Mouse (Mus musculus) left cerebral cortex, adult 18-20 months (tissue): ENCODE results near the gene Khk. TPM values are rescaled to one million over a fixed set of nuclear protein-coding genes. Genes with fewer than 3 reads are reported as not detected.

Experiments used
- DNase-seq, 2 experiments: peaks; one replicate each; pipeline ENCODE4 v3.0.0; 2021 to 2022; ENCODE audit warnings: low spot score in 2 of 2, mixed read lengths in 1 of 2
- total RNA-seq, 2 experiments: library from RNA; stranded (reverse); gene quantifications; 2 replicates each; pipeline ENCODE4 v1.2.3; 2021

Gene Khk
- total RNA-seq, 2 experiments from 2014 or later: 15.8 to 19.3 TPM

GRCm38 (mm10) chr5:30933705-30934104, 12.5 kb downstream of the Khk start:
- DNase-seq: no peak

GRCm38 (mm10) chr5:30934725-30935461, 13.7 kb downstream of the Khk start:
- DNase-seq: no peak

GRCm38 (mm10) chr5:30943004-30943403, 21.8 kb downstream of the Khk start:
- no peak for DNase-seq

- DNase-seq: no peak
Observed at GRCm38 (mm10) chr5:30944344-30944743, 23.1 kb downstream of the Khk start.

- peak; percentile 75 to 80 for DNase-seq
Observed at GRCm38 (mm10) chr5:30944956-30945781, 23.9 kb downstream of the Khk start, which contains the start of gene Cgref1. Gene Cgref1, minus strand, starts transcription at chr5:30945591.

- DNase-seq: no peak
Observed at GRCm38 (mm10) chr5:30948620-30949019, 27.4 kb downstream of the Khk start.

GRCm38 (mm10) chr5:30949654-30950326, 28.6 kb downstream of the Khk start:
- DNase-seq: peak; percentile 89 to 94

GRCm38 (mm10) chr5:30950451-30950850, 29.2 kb downstream of the Khk start:
- DNase-seq: no peak

GRCm38 (mm10) chr5:30950922-30951321, 29.7 kb downstream of the Khk start:
- no peak for DNase-seq

- no peak for DNase-seq
Observed at GRCm38 (mm10) chr5:30951706-30952105, 30.5 kb downstream of the Khk start.

- DNase-seq: no peak
Observed at GRCm38 (mm10) chr5:30952551-30952950, 31.3 kb downstream of the Khk start.

- no peak for DNase-seq
Observed at GRCm38 (mm10) chr5:30954065-30954464, 32.8 kb downstream of the Khk start.

- no peak for DNase-seq
Observed at GRCm38 (mm10) chr5:30954556-30954955, 33.3 kb downstream of the Khk start.

- DNase-seq: no peak
Observed at GRCm38 (mm10) chr5:30955751-30956150, 34.5 kb downstream of the Khk start.

- no peak for DNase-seq
Observed at GRCm38 (mm10) chr5:30957891-30958290, 36.7 kb downstream of the Khk start.

- DNase-seq: no peak
Observed at GRCm38 (mm10) chr5:30959198-30959854, 38.1 kb downstream of the Khk start.

GRCm38 (mm10) chr5:30959966-30960501, 38.8 kb downstream of the Khk start, which contains the start of gene Preb:
Gene Preb, minus strand, starts transcription at chr5:30960361.
- DNase-seq: peak; percentile 99 to 100

GRCm38 (mm10) chr5:30960814-30961213, 39.6 kb downstream of the Khk start:
- DNase-seq: no peak

GRCm38 (mm10) chr5:30961545-30962505, 40.6 kb downstream of the Khk start:
- DNase-seq: no peak

- DNase-seq: no peak
Observed at GRCm38 (mm10) chr5:30963916-30964315, 42.7 kb downstream of the Khk start.
